Mouse (Mus musculus) CD8-positive naive resting alpha-beta T cell, adult 2 months (primary cell): Measurements from ENCODE around the gene Sec14l3.
"Not testable (repeated sequence)": the region's sequence is repeated elsewhere in the genome, so short reads cannot be mapped to it uniquely, and the experiment has no call there.

ENCODE experiments used
- DNase-seq, 2 experiments: peaks; one replicate each; pipeline ENCODE4 v3.0.0; 2022; ENCODE audit warnings: low read depth in 2 of 2, low spot score in 2 of 2

Gene Sec14l3

GRCm38 (mm10) chr11:4099447-4099846, 34.8 kb downstream of the Sec14l3 start:
- no peak for DNase-seq

GRCm38 (mm10) chr11:4101851-4102250, 37.2 kb downstream of the Sec14l3 start:
- DNase-seq, result no peak

DNA sequence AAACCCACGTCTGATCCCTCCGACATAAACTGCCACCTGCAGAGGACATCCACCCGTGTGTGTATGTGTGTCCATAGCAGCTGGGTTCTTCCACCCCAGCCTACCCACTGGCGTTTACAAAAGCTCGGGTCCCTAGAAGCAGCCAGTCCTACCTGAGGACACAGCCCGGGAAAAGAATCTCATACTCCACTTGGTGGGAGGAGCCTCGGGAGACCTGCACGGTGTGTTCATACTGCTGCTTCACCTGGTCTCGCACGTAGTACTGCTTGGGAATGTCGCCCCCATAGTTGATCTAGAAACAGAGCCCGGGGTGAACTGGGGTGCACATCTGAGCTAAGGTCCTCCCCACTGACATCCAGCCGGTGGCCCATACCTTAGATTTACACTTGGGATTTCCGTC, 38.9 kb downstream of the Sec14l3 start:
- no peak for DNase-seq

DNA sequence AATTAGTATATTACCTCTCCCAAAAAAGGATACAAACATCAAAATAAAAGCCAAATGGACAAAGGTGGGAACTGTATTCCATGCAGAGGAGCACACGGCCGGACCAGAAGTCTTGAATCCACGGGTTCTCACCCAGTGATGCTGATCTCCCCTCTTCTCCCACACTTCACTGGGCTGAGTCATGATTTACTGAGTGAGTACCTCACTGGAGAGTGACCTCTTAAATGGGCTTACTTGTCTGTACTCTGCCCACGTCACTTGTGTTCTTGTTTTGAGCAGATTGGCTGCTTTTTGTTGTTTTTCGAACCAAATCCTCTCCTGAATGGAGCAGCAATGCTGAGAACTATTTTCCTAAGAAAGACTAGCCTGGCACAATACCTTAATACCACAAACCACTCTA, 40.3 kb downstream of the Sec14l3 start:
- DNase-seq, result no peak

- DNase-seq, result no peak
Observed at GRCm38 (mm10) chr11:4105444-4105843, 40.8 kb downstream of the Sec14l3 start.

DNA sequence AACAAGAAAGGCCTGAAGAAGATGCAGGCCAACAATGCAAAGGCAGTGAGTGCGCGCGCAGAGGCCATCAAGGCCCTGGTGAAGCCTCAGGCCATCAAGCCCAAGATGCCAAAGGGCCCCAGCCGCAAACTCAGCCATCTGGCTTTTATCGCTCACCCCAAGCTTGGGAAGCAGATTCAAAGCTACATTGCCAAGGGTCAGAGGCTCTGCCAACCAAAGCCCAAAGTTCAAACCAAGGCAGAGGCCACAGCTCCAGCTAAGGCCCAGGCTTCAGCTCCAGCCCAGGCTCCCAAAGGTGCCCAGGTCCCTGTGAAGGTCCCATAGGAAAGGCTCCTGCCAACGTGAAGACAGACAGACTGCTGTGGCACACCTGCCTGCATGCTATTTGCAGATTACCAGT, 43.3 kb downstream of the Sec14l3 start:
- DNase-seq, result not testable (repeated sequence)

DNA sequence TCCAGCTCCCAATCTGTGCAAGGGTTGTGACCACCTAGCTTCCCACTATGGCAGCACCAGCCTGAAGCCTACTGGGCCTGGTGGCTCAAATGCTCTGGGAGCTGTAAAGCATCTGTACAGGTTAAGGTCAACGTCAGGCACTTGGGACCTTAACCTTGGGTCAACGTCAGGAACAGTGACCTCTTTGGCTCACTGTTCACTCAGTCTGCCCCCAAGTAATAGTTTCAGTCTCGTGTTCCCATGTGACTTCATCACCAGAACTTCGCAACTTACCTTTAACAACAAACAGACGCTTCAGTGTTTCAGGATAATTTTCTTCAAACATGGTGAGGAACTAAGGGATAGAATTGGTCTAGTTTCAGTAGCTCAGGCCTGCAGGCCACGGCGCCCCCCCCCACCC, 44.0 kb downstream of the Sec14l3 start:
- no peak for DNase-seq

GRCm38 (mm10) chr11:4112033-4112432, 47.4 kb downstream of the Sec14l3 start:
- DNase-seq, result no peak

- no peak for DNase-seq
Observed at GRCm38 (mm10) chr11:4112861-4113260, 48.2 kb downstream of the Sec14l3 start.

DNA sequence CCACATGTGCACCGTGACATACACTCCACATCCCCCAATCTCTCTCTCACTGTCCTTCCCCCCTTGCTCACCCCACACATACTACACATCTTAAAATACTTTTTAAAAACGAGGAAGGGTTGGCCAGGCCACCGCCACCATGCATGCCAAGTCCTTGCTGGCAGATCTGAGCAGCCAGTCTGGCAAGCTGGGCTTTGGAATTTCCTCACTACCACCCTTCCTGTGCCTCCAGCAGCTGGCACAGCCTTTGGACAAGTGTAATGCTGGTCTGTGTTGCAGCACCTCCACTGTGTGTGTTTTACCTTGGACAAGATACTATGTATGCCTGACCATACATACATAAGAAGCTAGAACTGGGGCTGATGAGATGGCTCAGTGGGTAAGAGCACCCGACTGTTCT, 48.9 kb downstream of the Sec14l3 start:
- no peak for DNase-seq

GRCm38 (mm10) chr11:4113970-4114369, 49.3 kb downstream of the Sec14l3 start:
- DNase-seq, result no peak

DNA sequence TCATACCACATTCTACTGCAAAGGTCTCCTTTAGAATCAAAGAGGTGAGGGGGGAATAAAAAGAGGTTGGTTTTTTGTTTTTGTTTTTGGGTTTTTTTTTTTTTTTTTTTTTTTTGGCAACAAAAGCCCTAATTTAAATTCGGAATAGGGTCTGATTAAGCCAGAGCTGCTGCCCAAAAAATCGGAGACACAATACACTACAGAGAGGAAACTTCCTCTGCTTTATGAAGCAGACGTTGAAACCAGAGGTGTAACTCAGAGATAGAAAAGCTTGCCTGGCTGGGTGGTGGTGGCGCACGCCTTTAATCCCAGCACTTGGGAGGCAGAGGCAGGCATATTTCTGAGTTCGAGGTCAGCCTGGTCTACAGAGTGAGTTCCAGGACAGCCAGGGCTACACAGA, 49.9 kb downstream of the Sec14l3 start:
- not testable (repeated sequence) for DNase-seq

DNA sequence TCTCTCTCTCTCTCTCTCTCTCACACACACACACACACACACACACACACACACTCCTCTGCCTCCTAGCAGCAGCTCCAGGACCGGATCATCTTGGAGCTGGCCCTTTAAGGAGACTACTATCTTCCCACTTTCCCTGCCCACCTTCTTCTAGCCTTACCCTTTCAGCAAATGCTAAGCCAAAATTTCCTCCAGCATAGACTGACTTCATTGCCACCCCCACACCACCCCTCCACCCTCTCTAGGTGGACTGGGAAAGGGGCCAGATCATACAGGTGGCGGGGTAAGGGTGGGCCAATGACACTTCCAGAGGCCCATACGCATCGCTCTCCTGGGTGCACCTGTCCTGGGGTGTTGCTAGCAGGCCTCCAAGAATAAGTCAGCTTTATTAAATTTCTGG, 50.8 kb downstream of the Sec14l3 start:
- no peak for DNase-seq

- DNase-seq, result no peak
Observed at GRCm38 (mm10) chr11:4116458-4117141, 52.0 kb downstream of the Sec14l3 start.

DNA sequence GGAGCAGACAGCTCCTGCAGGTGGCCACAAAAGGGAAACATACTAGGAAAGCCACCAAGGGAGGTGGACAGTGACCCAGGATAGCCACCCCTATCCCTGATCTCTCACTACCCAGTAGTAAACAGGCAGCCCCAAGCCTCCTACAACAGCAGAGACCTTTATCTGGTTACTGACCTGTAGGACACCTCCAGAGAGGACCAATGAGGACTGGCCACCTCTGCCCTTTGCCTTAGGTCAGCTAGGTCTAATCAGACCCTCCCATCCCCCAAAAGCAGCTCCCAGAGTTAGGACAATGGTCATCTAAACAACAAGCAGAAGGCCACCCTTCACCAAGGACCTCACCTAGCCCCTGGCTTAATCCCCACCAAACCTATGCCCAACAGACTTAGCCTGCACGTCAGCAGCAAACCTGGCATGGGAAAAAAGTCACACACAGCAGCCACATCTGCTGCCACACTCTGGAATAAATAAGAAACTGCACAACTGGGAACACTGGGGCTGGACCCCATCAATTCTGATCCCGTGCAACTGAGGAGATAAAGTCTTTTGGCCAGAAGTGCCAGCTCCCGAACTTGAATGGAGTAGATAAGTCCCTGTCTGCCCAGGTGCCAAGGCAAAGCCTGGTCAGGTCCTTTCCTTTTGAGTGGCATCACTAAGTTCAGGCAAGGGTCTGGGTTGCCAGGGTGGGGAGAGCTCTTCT, 52.9 kb downstream of the Sec14l3 start:
- no peak for DNase-seq

DNA sequence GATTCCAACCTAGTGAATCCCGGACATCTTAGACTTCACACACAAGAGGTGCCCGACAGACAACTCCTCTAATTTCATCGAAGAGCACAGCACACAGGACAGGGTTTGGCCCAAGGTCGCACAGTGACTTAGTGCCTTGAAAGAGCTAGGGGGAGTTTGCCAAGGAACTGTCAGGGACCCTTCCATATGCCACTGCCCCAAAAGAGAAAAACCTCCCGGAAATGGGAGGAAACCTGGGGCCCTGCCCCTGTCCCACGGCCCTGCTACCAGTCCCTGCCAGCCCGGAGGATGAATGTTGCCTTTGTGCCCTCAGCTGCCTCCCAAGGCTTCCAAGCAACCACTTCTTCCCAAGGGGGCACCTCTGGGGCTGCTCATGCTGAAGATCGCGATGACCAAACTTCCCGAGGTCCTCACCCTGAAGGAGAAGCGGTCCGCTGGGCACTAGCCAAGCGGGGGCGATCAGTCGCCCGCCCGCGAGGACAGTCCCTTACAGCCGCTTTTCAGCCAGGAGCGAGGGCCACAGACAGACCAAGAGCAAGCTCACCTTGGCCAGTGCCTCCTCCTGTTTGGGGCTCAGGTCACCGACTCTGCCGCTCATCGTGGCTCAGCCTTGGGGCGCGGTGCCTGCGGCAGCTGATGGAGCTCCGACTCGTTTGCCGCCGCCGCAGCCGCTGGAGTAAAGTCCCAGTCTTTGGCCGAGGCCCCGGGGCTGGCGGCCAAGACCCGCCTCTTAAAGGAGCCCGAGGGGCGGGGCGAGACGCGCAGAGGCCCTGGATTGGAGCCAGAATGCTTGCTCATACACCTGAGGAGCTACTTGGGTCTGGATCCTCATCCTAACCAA, 53.7 kb downstream of the Sec14l3 start:
- peak in 1 of 2 experiments; percentile 15 for DNase-seq

DNA sequence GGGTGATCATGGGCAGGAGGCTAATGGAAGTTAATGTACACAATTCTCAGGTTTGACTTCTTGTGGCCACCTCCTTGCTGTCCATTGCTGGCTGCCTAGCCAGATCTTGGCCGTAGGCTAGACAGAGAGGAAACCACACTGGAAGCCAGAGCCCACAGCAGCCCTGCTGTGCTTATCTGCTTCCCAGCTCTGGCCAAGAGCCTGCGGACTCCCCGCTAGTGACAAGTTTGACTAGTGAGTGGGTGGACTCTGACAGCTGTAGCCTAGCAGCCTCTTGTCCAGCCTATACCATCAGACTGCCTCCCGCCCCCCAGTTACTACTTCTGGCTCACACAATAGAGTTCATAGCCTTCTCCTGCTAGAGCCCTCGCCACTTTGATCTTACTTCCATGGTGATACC, 55.0 kb downstream of the Sec14l3 start:
- DNase-seq, result no peak

GRCm38 (mm10) chr11:4121691-4122090, 57.0 kb downstream of the Sec14l3 start:
- no peak for DNase-seq

DNA sequence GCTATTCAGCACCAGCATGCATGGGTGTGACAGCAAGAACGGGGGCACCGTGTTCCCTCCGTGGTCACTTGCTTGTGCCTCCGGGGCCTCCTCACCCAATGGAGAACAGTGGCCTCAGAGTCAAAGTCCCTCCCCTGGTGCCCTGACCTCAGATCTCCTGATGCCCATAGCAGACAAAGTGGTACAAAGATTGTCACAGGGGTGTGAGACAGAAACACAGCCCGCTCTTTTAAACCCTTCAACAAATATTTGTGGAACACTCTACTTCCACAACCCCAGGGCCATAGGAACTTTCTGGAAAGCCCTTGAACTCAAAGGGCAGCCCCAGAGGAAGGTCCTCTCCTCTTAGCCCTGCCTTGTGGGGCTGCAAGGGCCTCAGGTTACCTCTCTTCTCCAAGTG, 57.6 kb downstream of the Sec14l3 start:
- DNase-seq, result no peak

GRCm38 (mm10) chr11:4122742-4123579, 58.3 kb downstream of the Sec14l3 start, which contains the start of gene Sec14l2:
Sec14l2 (minus strand) TSS chr11:4123415.
- DNase-seq, result peak; percentile 27 to 32

DNA sequence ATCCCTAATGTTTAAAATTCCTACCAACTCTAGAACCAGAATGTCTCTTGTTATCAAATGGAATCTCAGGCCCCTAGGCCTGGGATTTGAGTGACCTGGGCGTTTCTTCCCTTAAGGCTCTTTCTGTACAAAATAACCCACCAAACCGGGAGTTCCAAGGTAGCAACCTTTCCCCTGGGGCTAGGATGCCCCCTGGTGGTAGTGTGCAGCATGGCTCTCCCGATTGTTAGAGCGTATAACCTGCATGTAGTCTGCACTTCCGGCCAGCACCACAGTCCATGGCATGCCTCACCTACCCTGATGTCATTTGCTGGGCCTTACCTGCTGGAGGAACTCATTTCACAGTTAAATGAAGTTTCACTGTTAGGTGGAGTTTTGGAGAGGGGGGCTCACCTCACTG, 59.3 kb downstream of the Sec14l3 start:
- DNase-seq, result peak; percentile 32 to 41
